Mouse (Mus musculus) megakaryocyte, adult 5-6 weeks (primary cell): Measurements from ENCODE around the gene Rbm17. TPM values are rescaled to one million over a fixed set of nuclear protein-coding genes. Genes with fewer than 3 reads are reported as not detected.
"Not testable (repeated sequence)": the region's sequence is repeated elsewhere in the genome, so short reads cannot be mapped to it uniquely, and the experiment has no call there.

ENCODE experiments used
- ATAC-seq: 2 replicates; pipeline ENCODE4 v1.8.0; 2016; ENCODE audit warnings: mild to moderate bottlenecking, inconsistent platforms; ENCODE audit not compliant: poor library complexity, severe bottlenecking
- total RNA-seq, 2 experiments: library from RNA; stranded (forward) in 1 of 2; stranded (reverse) in 1 of 2; fragments of 153-499, 151-499 nt in 1 of 2; fragments of 221-1000, 200-1000 nt in 1 of 2; gene quantifications; 2 replicates each; pipeline versions ENCODE4 v1.2.3 to v1.2.4; 2015 to 2017

The Rbm17 gene
- 105 and 115 TPM in 2 replicates for total RNA-seq (2015)
- total RNA-seq (2017), result 122 and 124 TPM in 2 replicates

GRCm38 (mm10) chr2:11604053-11604452, at the start of gene Rbm17:
TSS of gene Rbm17 (minus strand) at chr2:11604153.
- ATAC-seq, result no peak

- peak; percentile 84 for ATAC-seq
These were observed 49.4 kb upstream of the Rbm17 start for GRCm38 (mm10) chr2:11653330-11653729.

GRCm38 (mm10) chr2:11652780-11653179, 48.8 kb upstream of the Rbm17 start:
- ATAC-seq, result no peak

GRCm38 (mm10) chr2:11652196-11652595, 48.2 kb upstream of the Rbm17 start:
- ATAC-seq, result no peak

- ATAC-seq, result no peak
These were observed 47.5 kb upstream of the Rbm17 start for GRCm38 (mm10) chr2:11651476-11651875.

GRCm38 (mm10) chr2:11645297-11645696, 41.3 kb upstream of the Rbm17 start:
- ATAC-seq, result no peak

- no peak for ATAC-seq
These were observed 40.1 kb upstream of the Rbm17 start for GRCm38 (mm10) chr2:11644057-11644456.

GRCm38 (mm10) chr2:11642451-11642941, 38.5 kb upstream of the Rbm17 start, which contains the start of gene Il2ra:
TSS of gene Il2ra (plus strand) at chr2:11642807.
- ATAC-seq, result peak; percentile 62

- peak; percentile 97 for ATAC-seq
These were observed 33.2 kb upstream of the Rbm17 start for GRCm38 (mm10) chr2:11637115-11637514.

- no peak for ATAC-seq
These were observed 32.2 kb upstream of the Rbm17 start for GRCm38 (mm10) chr2:11636138-11636480.

- no peak for ATAC-seq
These were observed 31.7 kb upstream of the Rbm17 start for GRCm38 (mm10) chr2:11635471-11636137.

- ATAC-seq, result no peak
These were observed 31.1 kb upstream of the Rbm17 start for GRCm38 (mm10) chr2:11635035-11635434.

GRCm38 (mm10) chr2:11625890-11626289, 21.9 kb upstream of the Rbm17 start, which contains the start of gene Gm17490:
TSS of gene Gm17490 (minus strand) at chr2:11626264.
- ATAC-seq, result no peak

GRCm38 (mm10) chr2:11623726-11624125, 19.8 kb upstream of the Rbm17 start:
- ATAC-seq, result no peak

GRCm38 (mm10) chr2:11623173-11623572, 19.2 kb upstream of the Rbm17 start:
- no peak for ATAC-seq

GRCm38 (mm10) chr2:11619598-11619997, 15.6 kb upstream of the Rbm17 start:
- ATAC-seq, result no peak

GRCm38 (mm10) chr2:11616846-11617245, 12.9 kb upstream of the Rbm17 start:
- no peak for ATAC-seq

GRCm38 (mm10) chr2:11612939-11613338, 9.0 kb upstream of the Rbm17 start:
- ATAC-seq, result not testable (repeated sequence)

- ATAC-seq, result not testable (repeated sequence)
These were observed 2.8 kb upstream of the Rbm17 start for GRCm38 (mm10) chr2:11606718-11607117.

- no peak for ATAC-seq
These were observed 958 bp upstream of the Rbm17 start for GRCm38 (mm10) chr2:11604911-11605310.

GRCm38 (mm10) chr2:11602506-11603489, 1.2 kb downstream of the Rbm17 start:
- peak; percentile 99 for ATAC-seq
